Mouse (Mus musculus): ENCODE measurements around the gene Atp8a2. TPM values are rescaled to one million over a fixed set of nuclear protein-coding genes. Genes with fewer than 3 reads are reported as not detected.

Atp8a2 gene
- polyA plus RNA-seq, 1 experiment from 2014 or later, result 13.0 TPM

- WGBS, result 90% methylated on average over 7 of the region's 7 CpGs
- Histone ChIP-seq H3K27me3 (replicated peaks; ENCODE audit: control insufficient read depth, insufficient read depth, low read length) (no peaks in the 10 kb centered on the region), H3K9ac (ENCODE audit: low read length) (no peak overlapping the region), H3K4me3 (ENCODE audit: low read depth, low read length) (no peak overlapping the region), H3K9me3 (replicated peaks; ENCODE audit: control insufficient read depth, low read length) (no peaks in the 10 kb centered on the region), H3K36me3 (ENCODE audit: control insufficient read depth, insufficient read depth, low read length) (no peaks in the 10 kb centered on the region), H3K4me2 (ENCODE audit: low read length) (no peak overlapping the region), H3K4me1 (ENCODE audit: control insufficient read depth, insufficient read depth, low read length) (no peaks in the 10 kb centered on the region), H3K27ac (ENCODE audit: low read depth, low read length) (no peak overlapping the region)
- no peak for DNase-seq (ENCODE audit: low spot score)
- ATAC-seq, result no peak
These were observed 489.0 kb downstream of the Atp8a2 start for GRCm38 (mm10) chr14:59708009-59708408.

- no peak overlapping the region for H3K9ac ChIP-seq (ENCODE audit: low read length)
- H3K9me3 ChIP-seq (replicated peaks; ENCODE audit: control insufficient read depth, low read length), result no peaks in the 10 kb centered on the region
- peaks cover 9% of the 10 kb centered on the region; the same call in 1 of the 2 replicates for H3K4me1 ChIP-seq (ENCODE audit: control insufficient read depth, insufficient read depth, low read length)
- ATAC-seq, result no peak
- 86% methylated on average over 13 of the region's 13 CpGs for WGBS
- H3K4me2 ChIP-seq (ENCODE audit: low read length), result no peak overlapping the region
- H3K36me3 ChIP-seq (ENCODE audit: control insufficient read depth, insufficient read depth, low read length), result no peaks in the 10 kb centered on the region
- no peak overlapping the region for H3K27ac ChIP-seq (ENCODE audit: low read depth, low read length)
- H3K27me3 ChIP-seq (replicated peaks; ENCODE audit: control insufficient read depth, insufficient read depth, low read length), result no peaks in the 10 kb centered on the region
- no peak overlapping the region for H3K4me3 ChIP-seq (ENCODE audit: low read depth, low read length)
- no peak for DNase-seq (ENCODE audit: low spot score)
These were observed 491.5 kb downstream of the Atp8a2 start for GRCm38 (mm10) chr14:59705326-59706058.

- H3K4me2 ChIP-seq (ENCODE audit: low read length), result no peak overlapping the region
- H3K27me3 ChIP-seq (replicated peaks; ENCODE audit: control insufficient read depth, insufficient read depth, low read length), result no peaks in the 10 kb centered on the region
- no peak overlapping the region for H3K27ac ChIP-seq (ENCODE audit: low read depth, low read length)
- H3K9ac ChIP-seq (ENCODE audit: low read length), result 0 out of 2 replicates have a peak overlapping the region, but pooled peaks have one; percentile 2
- ATAC-seq (peak; percentile 75), DNase-seq (ENCODE audit: low spot score) (peak; percentile 71)
- no peak overlapping the region for H3K4me3 ChIP-seq (ENCODE audit: low read depth, low read length)
- 14% methylated on average over 5 of the region's 5 CpGs for WGBS
- peaks cover 9% of the 10 kb centered on the region; the same call in 1 of the 2 replicates for H3K4me1 ChIP-seq (ENCODE audit: control insufficient read depth, insufficient read depth, low read length)
- H3K36me3 ChIP-seq (ENCODE audit: control insufficient read depth, insufficient read depth, low read length), result no peaks in the 10 kb centered on the region
- no peaks in the 10 kb centered on the region for H3K9me3 ChIP-seq (replicated peaks; ENCODE audit: control insufficient read depth, low read length)
These were observed 495.5 kb downstream of the Atp8a2 start for GRCm38 (mm10) chr14:59701492-59701891.

GRCm38 (mm10) chr14:59695160-59695559 lies 501.8 kb downstream of the Atp8a2 start:
- H3K9me3 ChIP-seq (replicated peaks; ENCODE audit: control insufficient read depth, low read length), result no peaks in the 10 kb centered on the region
- WGBS, result 93% methylated on average over 4 of the region's 4 CpGs
- H3K36me3 ChIP-seq (ENCODE audit: control insufficient read depth, insufficient read depth, low read length), result no peaks in the 10 kb centered on the region
- H3K4me1 ChIP-seq (ENCODE audit: control insufficient read depth, insufficient read depth, low read length), result no peaks in the 10 kb centered on the region
- DNase-seq (ENCODE audit: low spot score) (no peak), ATAC-seq (no peak)
- H3K4me2 ChIP-seq (ENCODE audit: low read length), result no peak overlapping the region
- H3K27me3 ChIP-seq (replicated peaks; ENCODE audit: control insufficient read depth, insufficient read depth, low read length), result no peaks in the 10 kb centered on the region
- H3K4me3 ChIP-seq (ENCODE audit: low read depth, low read length), result no peak overlapping the region
- H3K9ac ChIP-seq (ENCODE audit: low read length), result no peak overlapping the region
- no peak overlapping the region for H3K27ac ChIP-seq (ENCODE audit: low read depth, low read length)

GRCm38 (mm10) chr14:59692164-59692563 lies 504.8 kb downstream of the Atp8a2 start:
- ATAC-seq, result no peak
- no peak overlapping the region for H3K27ac ChIP-seq (ENCODE audit: low read depth, low read length)
- no peak for DNase-seq (ENCODE audit: low spot score)
- no peak overlapping the region for H3K9ac ChIP-seq (ENCODE audit: low read length)
- no peaks in the 10 kb centered on the region for H3K4me1 ChIP-seq (ENCODE audit: control insufficient read depth, insufficient read depth, low read length)
- no peaks in the 10 kb centered on the region for H3K27me3 ChIP-seq (replicated peaks; ENCODE audit: control insufficient read depth, insufficient read depth, low read length)
- H3K36me3 ChIP-seq (ENCODE audit: control insufficient read depth, insufficient read depth, low read length), result no peaks in the 10 kb centered on the region
- 88% methylated on average over 6 of the region's 6 CpGs for WGBS
- no peak overlapping the region for H3K4me3 ChIP-seq (ENCODE audit: low read depth, low read length)
- no peak overlapping the region for H3K4me2 ChIP-seq (ENCODE audit: low read length)
- H3K9me3 ChIP-seq (replicated peaks; ENCODE audit: control insufficient read depth, low read length), result no peaks in the 10 kb centered on the region

- Histone ChIP-seq H3K36me3 (ENCODE audit: control insufficient read depth, insufficient read depth, low read length) (no peaks in the 10 kb centered on the region), H3K9me3 (replicated peaks; ENCODE audit: control insufficient read depth, low read length) (no peaks in the 10 kb centered on the region), H3K4me3 (ENCODE audit: low read depth, low read length) (no peak overlapping the region), H3K4me2 (ENCODE audit: low read length) (no peak overlapping the region), H3K9ac (ENCODE audit: low read length) (no peak overlapping the region), H3K27me3 (replicated peaks; ENCODE audit: control insufficient read depth, insufficient read depth, low read length) (no peaks in the 10 kb centered on the region), H3K4me1 (ENCODE audit: control insufficient read depth, insufficient read depth, low read length) (no peaks in the 10 kb centered on the region), H3K27ac (ENCODE audit: low read depth, low read length) (no peak overlapping the region)
- WGBS, result 90% methylated on average over 13 of the region's 13 CpGs
- DNase-seq (ENCODE audit: low spot score) (no peak), ATAC-seq (no peak)
These were observed 505.6 kb downstream of the Atp8a2 start for GRCm38 (mm10) chr14:59691402-59691801.

- DNase-seq (ENCODE audit: low spot score), result no peak
- Histone ChIP-seq H3K36me3 (ENCODE audit: control insufficient read depth, insufficient read depth, low read length) (no peaks in the 10 kb centered on the region), H3K4me2 (ENCODE audit: low read length) (no peak overlapping the region), H3K27ac (ENCODE audit: low read depth, low read length) (no peak overlapping the region), H3K4me1 (ENCODE audit: control insufficient read depth, insufficient read depth, low read length) (no peaks in the 10 kb centered on the region), H3K9me3 (replicated peaks; ENCODE audit: control insufficient read depth, low read length) (no peaks in the 10 kb centered on the region), H3K4me3 (ENCODE audit: low read depth, low read length) (no peak overlapping the region), H3K27me3 (replicated peaks; ENCODE audit: control insufficient read depth, insufficient read depth, low read length) (no peaks in the 10 kb centered on the region), H3K9ac (ENCODE audit: low read length) (no peak overlapping the region)
- no peak for ATAC-seq
- WGBS, result 83% methylated on average over 12 of the region's 12 CpGs
These were observed 506.0 kb downstream of the Atp8a2 start for GRCm38 (mm10) chr14:59690954-59691353.

- H3K4me1 ChIP-seq (ENCODE audit: control insufficient read depth, insufficient read depth, low read length), result no peaks in the 10 kb centered on the region
- H3K36me3 ChIP-seq (ENCODE audit: control insufficient read depth, insufficient read depth, low read length), result no peaks in the 10 kb centered on the region
- no peak overlapping the region for H3K4me3 ChIP-seq (ENCODE audit: low read depth, low read length)
- no peak overlapping the region for H3K27ac ChIP-seq (ENCODE audit: low read depth, low read length)
- H3K9ac ChIP-seq (ENCODE audit: low read length), result no peak overlapping the region
- H3K27me3 ChIP-seq (replicated peaks; ENCODE audit: control insufficient read depth, insufficient read depth, low read length), result no peaks in the 10 kb centered on the region
- no peak overlapping the region for H3K4me2 ChIP-seq (ENCODE audit: low read length)
- H3K9me3 ChIP-seq (replicated peaks; ENCODE audit: control insufficient read depth, low read length), result no peaks in the 10 kb centered on the region
- 46% methylated on average over 4 of the region's 4 CpGs for WGBS
- DNase-seq (ENCODE audit: low spot score) (no peak), ATAC-seq (no peak)
These were observed 507.4 kb downstream of the Atp8a2 start for GRCm38 (mm10) chr14:59689596-59689995.

GRCm38 (mm10) chr14:59686229-59686628 lies 510.8 kb downstream of the Atp8a2 start:
- H3K4me2 ChIP-seq (ENCODE audit: low read length), result no peak overlapping the region
- ATAC-seq, result no peak
- no peaks in the 10 kb centered on the region for H3K4me1 ChIP-seq (ENCODE audit: control insufficient read depth, insufficient read depth, low read length)
- H3K9ac ChIP-seq (ENCODE audit: low read length), result no peak overlapping the region
- no peak overlapping the region for H3K4me3 ChIP-seq (ENCODE audit: low read depth, low read length)
- DNase-seq (ENCODE audit: low spot score), result no peak
- H3K27ac ChIP-seq (ENCODE audit: low read depth, low read length), result no peak overlapping the region
- no peaks in the 10 kb centered on the region for H3K9me3 ChIP-seq (replicated peaks; ENCODE audit: control insufficient read depth, low read length)
- WGBS, result 60% methylated on average over 5 of the region's 5 CpGs
- no peaks in the 10 kb centered on the region for H3K36me3 ChIP-seq (ENCODE audit: control insufficient read depth, insufficient read depth, low read length)
- no peaks in the 10 kb centered on the region for H3K27me3 ChIP-seq (replicated peaks; ENCODE audit: control insufficient read depth, insufficient read depth, low read length)
